Mouse (Mus musculus) small intestine, adult 2 months (tissue): ENCODE results near the gene Gm20538.

Source experiments
- CTCF ChIP-seq: fragments of 200-500 bp; IDR thresholded peaks from 2 replicates; pipeline ENCODE4 v1.5.1; 2012; ENCODE audit warnings: low read depth, mild to moderate bottlenecking, control low read depth, inconsistent platforms, low read length, moderate library complexity, mixed read lengths; ENCODE audit not compliant: insufficient replicate concordance, insufficient read length; ENCODE audit errors: extremely low read depth
- POLR2A ChIP-seq: fragments of 200-500 bp; IDR thresholded peaks from 2 replicates; pipeline ENCODE4 v1.6.1; 2012; ENCODE audit warnings: low read depth, mild to moderate bottlenecking, control low read depth, inconsistent platforms, low read length, moderate library complexity

DNA sequence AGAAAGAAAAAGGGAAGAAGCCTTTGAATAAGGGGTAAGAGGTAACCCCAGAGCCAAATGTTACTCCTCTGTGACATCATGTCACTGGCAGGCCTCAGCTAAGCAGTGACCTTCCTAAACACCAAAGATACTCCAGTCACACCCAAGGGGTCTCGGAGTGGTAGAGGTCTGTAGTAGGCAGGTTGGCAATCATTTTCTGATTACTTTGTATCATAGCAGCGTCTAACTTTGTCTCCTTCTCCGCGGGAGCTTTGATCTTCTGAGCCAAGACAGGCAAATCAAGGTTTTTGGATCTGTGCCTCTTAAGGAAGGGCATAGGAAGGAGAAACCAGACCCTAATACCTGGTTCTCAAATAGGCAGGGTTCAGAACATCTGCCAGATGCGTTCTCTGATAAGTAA lies 40.0 kb downstream of the Gm20538 start:
- TF ChIP-seq POLR2A (no peak), CTCF (no peak)
